Mouse (Mus musculus): Measurements from ENCODE around the gene Ptrh1.

DNA sequence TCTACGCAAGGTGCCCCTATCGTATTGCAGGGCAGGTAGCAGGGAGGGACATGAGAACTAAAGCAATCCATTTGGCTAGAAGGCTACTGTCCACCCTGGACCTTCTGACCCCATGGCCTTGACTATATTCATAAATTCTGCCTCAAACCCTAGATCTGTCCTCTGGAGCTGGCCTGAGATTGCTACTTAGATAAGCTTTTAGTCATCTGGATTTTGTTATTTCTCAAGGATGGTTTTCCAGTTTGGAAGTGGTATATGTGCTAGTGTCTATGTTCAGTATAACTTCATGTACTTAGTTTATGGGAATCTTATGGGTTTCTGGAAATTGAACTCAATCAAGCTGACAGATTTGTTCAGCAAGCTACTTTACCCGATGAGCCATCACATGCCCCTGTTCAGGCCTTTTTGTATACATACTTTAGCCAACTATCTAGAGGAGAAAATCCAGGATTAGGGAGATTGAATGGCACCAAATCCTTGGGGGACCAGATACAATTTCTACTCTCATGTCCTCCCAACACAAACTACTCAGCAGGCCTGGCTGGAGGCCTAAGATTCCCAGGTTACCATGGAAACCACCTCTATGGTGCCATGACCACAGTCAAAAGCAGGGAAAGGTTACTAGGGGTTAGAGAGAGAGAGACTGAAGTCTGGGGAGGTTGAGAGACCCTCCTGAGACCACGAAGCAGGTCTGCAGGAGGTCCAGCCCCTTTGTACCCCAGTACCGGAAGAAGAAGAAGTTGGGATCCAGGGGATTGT is 6.1 kb upstream of the Ptrh1 start:
- no peak for TF ChIP-seq CEBPB (IDR thresholded peaks at IDR 0.05; ENCODE audit: low read depth)
- TF ChIP-seq MAX (IDR thresholded peaks at IDR 0.05): no peak
- no peak for TF ChIP-seq USF1 (IDR thresholded peaks at IDR 0.05; ENCODE audit: low read depth)
- no peak for TF ChIP-seq CTCF (IDR thresholded peaks at IDR 0.05; ENCODE audit: control insufficient read depth, insufficient read depth, insufficient read length)
